Mouse (Mus musculus) E14TG2a.4 (cell line): Measurements from ENCODE around the gene Tab1.

Experiments used
- CTCF ChIP-seq: conservative IDR thresholded peaks from 2 replicates; pipeline ENCODE4 v1.5.1; 2014; ENCODE audit warnings: low read length
- NANOG ChIP-seq: IDR thresholded peaks from 2 replicates; pipeline ENCODE4 v1.6.1; 2014; ENCODE audit warnings: borderline replicate concordance, low read length, mixed read lengths

DNA sequence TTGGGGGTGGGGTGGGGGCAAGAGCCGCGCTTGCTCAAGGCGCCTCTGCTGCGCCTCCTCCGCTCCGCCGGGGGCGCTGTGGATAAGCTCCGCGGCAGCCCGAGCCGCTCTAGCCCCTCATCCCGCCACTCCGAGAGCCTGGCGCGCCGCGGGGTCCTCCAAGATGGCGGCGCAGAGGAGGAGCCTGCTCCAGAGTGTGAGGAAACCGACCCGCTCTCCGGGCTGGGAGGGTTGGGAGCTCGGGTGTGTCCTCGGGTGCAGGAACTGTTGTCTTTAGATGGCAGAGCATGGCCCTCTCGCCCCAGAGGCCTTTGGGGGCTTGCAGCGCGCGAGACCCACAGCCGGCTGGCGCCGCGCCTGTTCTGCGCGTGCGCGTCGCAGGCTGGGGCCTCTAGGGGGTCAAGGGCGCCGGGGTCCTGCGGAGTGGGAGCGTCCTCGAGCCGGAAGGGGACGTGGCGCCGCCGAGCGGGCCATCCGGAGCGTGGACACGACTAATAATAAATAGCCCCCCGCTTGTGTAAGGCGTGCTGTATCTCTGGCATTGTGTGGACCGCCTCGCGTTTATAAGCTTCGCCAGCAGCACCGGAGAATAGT, at the start of gene Tab1:
- TF ChIP-seq CTCF = no peak
- TF ChIP-seq NANOG = no peak
